Mouse (Mus musculus): ENCODE measurements around the gene Mark4. TPM values are rescaled to one million over a fixed set of nuclear protein-coding genes. Genes with fewer than 3 reads are reported as not detected.

Mark4 gene
- polyA plus RNA-seq, 1 experiment from 2014 or later: 34.8 TPM

DNA sequence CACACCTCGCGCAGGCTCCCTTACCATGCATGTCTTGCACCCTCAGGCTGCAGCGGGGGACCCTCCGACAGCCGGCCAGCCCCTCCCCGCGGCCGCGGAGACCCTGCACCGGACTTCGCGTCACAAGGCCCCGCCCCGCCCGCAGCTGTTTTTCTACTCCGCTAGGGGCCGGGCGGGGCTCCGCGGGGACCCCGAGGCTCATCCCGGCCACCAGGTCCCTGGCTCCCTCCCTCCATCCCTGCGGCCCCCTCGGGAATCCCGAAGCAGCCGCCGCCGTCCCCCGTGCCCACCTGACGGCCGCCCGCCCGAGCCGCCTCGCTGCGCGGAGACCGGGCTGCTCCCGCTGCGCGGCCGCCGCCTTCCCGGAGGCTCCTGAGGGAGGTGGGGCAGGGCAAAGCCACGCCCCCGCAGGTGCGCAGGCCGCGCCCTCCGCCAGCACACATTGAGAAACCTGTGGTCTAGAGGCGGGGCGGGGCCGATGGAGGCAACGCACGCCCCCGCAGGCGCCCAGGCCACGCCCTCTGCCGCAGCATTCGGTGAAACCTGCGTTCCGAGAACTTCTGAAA, 54.8 kb downstream of the Mark4 start, which contains the start of gene Klc3:
Klc3 (minus strand) TSS at position 374 of the 566 bp plus-strand sequence.
- no peak for TF ChIP-seq CTCF (IDR thresholded peaks at IDR 0.05)
- CTCF ChIA-PET: interaction anchor here (1.9 to 2.3 kb wide), 2 partner anchors 27 to 186 kb away, joined by 12 to 14 read pairs; no protein-coding TSS in a partner anchor
- DNase-seq (ENCODE audit: low read depth, low spot score) (no peak), ATAC-seq (peak; percentile 36)
- in situ Hi-C loops (cut with MboI; ENCODE audit: low pct_unique_long_range_greater_than_20kb): loop anchor here (5.0 kb wide), 1 partner anchor 173 kb away; the partner anchor contains the start of genes Gemin7 and Zfp296
- POLR2A ChIA-PET: no interaction called here
- no peaks in the 10 kb centered on the region for H3K27me3 ChIP-seq

DNA sequence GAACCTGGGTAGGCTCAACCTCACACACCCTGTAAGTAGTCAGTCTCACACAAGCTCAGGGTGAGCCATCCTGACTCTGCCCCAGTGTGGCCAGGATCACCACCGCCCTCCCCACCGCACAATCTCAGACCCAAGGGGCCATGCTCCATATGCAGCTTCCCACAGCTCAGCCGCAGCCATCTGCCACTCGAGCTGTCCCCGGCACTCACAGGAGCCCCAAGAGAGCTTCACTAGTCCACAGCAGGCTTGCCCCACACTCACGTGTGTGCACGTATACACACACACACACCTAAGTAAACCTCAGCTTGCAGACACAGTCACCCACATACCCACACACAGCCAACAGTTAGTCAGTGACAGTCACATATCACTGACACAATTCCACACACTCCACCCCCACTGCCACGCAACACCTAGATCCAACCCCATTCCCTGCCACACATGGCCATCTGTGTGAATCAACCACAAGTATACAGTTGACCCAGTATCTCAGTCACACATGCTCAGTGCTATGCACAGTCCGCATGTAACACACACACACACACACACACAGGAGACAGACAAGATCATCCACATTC, 56.0 kb downstream of the Mark4 start:
- in situ Hi-C loops (cut with MboI; ENCODE audit: low pct_unique_long_range_greater_than_20kb): loop anchor here (5.0 kb wide), 1 partner anchor 175 kb away; the partner anchor contains the start of genes Gemin7 and Zfp296

DNA sequence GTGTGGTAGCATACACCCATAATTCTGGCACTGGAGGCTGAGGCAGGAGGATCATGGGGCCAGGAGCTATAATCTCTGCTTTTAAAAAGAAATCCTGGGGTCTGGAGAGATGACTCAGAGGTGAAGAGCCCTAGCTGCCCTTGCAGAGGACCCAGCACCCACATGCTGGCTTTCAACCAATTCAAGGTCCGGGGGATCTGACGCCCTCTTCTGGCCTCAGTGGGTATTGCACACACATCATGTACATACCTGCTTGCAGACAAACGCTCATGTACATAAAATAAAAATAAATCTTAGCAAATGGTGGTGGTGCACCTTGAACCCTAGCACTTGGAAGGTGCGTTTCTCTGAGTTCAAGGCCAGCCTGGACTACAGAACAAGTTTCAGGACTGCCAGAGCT, 57.7 kb downstream of the Mark4 start:
- in situ Hi-C loops (cut with MboI; ENCODE audit: low pct_unique_long_range_greater_than_20kb): loop anchor here (5.0 kb wide), 1 partner anchor 176 kb away; the partner anchor contains the start of genes Gemin7 and Zfp296
- ChIA-PET POLR2A (no interaction called here), CTCF (no interaction called here)
- ATAC-seq (no peak), DNase-seq (ENCODE audit: low read depth, low spot score) (no peak)
- TF ChIP-seq CTCF (IDR thresholded peaks at IDR 0.05): no peak
- H3K27me3 ChIP-seq: no peaks in the 10 kb centered on the region

More for the DNA sequence above, 56.0 kb downstream of the Mark4 start:
- no peak for ATAC-seq
- no peak for DNase-seq (ENCODE audit: low read depth, low spot score)
- CTCF ChIA-PET: interaction anchor here (1.3 kb wide), 1 partner anchor 29 kb away, joined by 3 read pairs; no protein-coding TSS in a partner anchor
- TF ChIP-seq CTCF (IDR thresholded peaks at IDR 0.05): no peak
- POLR2A ChIA-PET: no interaction called here
- no peaks in the 10 kb centered on the region for H3K27me3 ChIP-seq

DNA sequence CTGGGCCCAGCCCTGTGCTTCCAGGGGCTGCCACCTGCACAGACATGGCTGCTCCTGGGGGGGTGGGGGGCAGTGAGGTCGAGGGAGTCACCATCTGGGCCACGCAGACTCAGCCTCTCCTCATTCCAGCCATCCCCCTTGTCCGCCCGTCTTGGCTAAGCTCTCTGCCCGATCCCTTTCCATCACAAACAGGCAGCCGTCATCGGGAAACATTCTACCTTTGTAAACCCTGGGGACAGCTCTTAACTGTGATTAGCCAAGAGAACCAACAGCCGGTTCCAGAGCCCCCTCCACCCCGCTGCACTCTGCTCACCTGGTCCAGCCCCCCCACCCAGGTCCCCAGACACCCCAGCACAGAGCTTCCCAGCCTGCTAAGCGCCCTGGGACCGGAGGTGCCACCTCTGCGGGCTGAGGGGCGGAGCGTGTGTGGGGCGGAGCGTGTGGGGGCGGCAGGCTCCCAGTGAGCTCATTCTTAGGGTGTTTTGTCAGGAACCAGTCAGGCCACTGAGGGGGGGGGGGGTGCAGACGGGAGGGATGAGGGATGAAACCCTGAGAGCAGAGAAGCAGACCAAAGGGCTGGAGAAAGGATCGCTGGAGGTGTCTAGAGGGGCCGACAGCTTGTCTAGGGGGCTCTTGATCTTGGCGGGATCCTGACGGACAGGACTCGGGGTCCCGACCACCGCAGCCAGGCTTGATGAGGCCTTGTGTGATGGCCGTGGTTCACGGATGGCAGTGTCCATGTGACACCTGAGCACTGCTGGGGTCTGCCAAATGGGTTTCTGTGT, 58.9 kb downstream of the Mark4 start:
- ChIA-PET CTCF (interaction anchor here (0.6 to 1.4 kb wide), 5 partner anchors 11 to 244 kb away, joined by 3 to 6 read pairs (median 3); no protein-coding TSS in a partner anchor), POLR2A (interaction anchor here (0.6 to 0.7 kb wide), 4 partner anchors 11 to 55 kb away, joined by 3 to 4 read pairs (median 3); no protein-coding TSS in a partner anchor)
- no peak for TF ChIP-seq CTCF (IDR thresholded peaks at IDR 0.05)
- ATAC-seq (peak; percentile 82), DNase-seq (ENCODE audit: low read depth, low spot score) (no peak)
- in situ Hi-C loops (cut with MboI; ENCODE audit: low pct_unique_long_range_greater_than_20kb): loop anchor here (5.0 kb wide), 1 partner anchor 178 kb away; the partner anchor contains the start of genes Gemin7 and Zfp296
- H3K27me3 ChIP-seq: no peaks in the 10 kb centered on the region

DNA sequence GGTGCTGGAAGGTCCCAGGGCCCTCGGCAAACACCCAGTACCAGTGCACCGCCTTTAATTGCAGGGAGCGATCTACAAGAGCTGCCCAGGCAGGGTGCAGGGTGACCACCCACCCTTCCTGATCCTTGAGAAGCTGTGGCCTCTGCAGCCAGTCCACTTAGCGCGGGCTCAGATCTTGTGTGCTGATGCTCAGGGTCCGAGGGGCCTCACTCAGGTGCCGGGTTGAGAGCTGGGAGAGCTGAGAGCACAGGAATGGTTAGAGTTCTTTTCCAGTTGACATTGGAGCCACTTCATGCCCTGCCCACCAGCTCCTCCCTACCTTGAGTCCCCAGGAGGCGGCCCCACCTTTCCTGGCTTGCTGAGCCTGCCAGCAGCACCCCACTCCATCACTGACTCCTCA, 64.1 kb downstream of the Mark4 start:
- DNase-seq (ENCODE audit: low read depth, low spot score) (no peak), ATAC-seq (no peak)
- POLR2A ChIA-PET: no interaction called here
- in situ Hi-C loops (cut with MboI; ENCODE audit: low pct_unique_long_range_greater_than_20kb): no loop called here
- TF ChIP-seq CTCF (IDR thresholded peaks at IDR 0.05): no peak
- H3K27me3 ChIP-seq: no peaks in the 10 kb centered on the region
- CTCF ChIA-PET: interaction anchor here (1.0 kb wide), 1 partner anchor 275 kb away, joined by 3 read pairs; no protein-coding TSS in a partner anchor

DNA sequence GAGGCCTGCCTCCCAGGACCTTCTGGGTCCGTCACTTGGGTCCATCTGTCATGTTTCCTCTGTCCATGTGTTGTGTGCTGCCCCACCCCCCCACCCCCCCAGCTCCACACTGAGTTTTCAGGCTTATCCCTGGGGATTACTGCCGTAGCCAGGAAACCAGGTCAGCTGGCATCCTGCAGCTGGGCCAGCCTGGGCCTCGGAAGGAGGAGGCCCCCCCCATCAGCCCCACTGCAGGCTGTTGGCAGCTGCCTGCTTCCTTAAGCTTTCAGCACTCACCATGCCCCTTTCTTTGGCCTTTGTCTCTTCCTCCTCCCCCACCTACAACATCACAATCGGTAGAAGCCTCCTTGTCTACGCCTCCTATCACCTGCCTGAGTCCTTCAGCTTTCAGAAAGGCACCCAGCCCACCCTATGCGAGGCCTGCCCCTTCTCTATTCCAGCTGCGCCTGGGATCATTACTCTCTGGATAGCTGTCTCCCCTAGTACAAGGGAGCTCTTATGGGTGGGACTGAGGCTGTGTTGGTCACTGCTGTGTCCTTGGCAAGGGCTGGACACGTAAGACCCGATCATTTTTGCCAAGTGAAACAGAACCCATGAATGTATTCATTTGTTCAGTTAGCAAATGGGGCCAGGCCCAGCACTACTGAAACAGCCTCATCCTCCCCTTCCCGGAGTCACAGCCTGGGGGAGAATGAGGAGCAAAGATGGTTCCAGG, 69.8 kb downstream of the Mark4 start:
- CTCF ChIA-PET: interaction anchor here (0.9 to 1.1 kb wide), 3 partner anchors 11 to 44 kb away, joined by 3 to 4 read pairs (median 4); no protein-coding TSS in a partner anchor
- no peaks in the 10 kb centered on the region for H3K27me3 ChIP-seq
- DNase-seq (ENCODE audit: low read depth, low spot score) (no peak), ATAC-seq (no peak)
- POLR2A ChIA-PET: interaction anchor here (1.0 kb wide), 1 partner anchor 11 kb away, joined by 3 read pairs; no protein-coding TSS in a partner anchor
- TF ChIP-seq CTCF (IDR thresholded peaks at IDR 0.05): no peak
- in situ Hi-C loops (cut with MboI; ENCODE audit: low pct_unique_long_range_greater_than_20kb): no loop called here

DNA sequence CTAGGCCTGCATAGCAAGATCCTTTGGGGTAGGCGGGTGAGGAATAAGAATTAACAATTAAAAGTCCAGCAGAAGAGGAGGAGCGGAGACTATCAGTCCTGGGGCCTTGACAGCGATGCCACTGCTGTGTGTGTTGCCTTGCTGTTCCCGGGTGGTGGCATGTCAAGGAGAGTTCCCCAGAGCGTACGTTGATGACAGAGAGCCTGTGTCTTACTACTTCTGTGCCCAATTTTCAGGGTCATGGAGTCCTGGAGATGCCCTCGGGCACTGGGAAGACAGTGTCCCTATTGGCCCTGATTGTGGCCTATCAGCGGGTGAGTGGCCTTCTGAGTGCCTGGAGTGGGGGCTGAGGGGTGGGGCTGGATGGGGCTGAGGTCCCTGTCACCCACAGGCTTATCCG, 74.9 kb downstream of the Mark4 start:
- H3K27me3 ChIP-seq: no peaks in the 10 kb centered on the region
- CTCF ChIA-PET: no interaction called here
- DNase-seq (ENCODE audit: low read depth, low spot score): no peak
- POLR2A ChIA-PET: no interaction called here
- ATAC-seq: no peak
- no peak for TF ChIP-seq CTCF (IDR thresholded peaks at IDR 0.05)
- in situ Hi-C loops (cut with MboI; ENCODE audit: low pct_unique_long_range_greater_than_20kb): no loop called here

DNA sequence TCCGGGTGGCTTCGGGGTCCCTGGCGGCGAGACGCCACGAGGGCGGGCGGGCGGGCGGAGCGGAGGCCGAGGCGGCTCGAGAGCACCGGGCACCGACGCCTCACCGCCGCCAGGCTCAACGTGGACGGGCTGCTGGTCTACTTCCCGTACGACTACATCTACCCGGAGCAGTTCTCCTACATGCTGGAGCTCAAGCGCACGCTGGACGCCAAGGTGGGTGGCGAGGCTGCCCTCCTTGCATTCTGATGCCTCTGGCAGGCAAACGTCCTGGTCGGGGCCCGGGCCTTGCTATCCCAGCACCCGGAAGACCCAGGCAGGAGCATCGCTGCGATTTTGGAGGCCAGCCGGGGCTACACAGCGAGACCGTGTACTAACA, 76.5 kb downstream of the Mark4 start:
- no peaks in the 10 kb centered on the region for H3K27me3 ChIP-seq
- ChIA-PET CTCF (no interaction called here), POLR2A (no interaction called here)
- in situ Hi-C loops (cut with MboI; ENCODE audit: low pct_unique_long_range_greater_than_20kb): no loop called here
- DNase-seq (ENCODE audit: low read depth, low spot score) (no peak), ATAC-seq (peak; percentile 40)
- no peak for TF ChIP-seq CTCF (IDR thresholded peaks at IDR 0.05)

DNA sequence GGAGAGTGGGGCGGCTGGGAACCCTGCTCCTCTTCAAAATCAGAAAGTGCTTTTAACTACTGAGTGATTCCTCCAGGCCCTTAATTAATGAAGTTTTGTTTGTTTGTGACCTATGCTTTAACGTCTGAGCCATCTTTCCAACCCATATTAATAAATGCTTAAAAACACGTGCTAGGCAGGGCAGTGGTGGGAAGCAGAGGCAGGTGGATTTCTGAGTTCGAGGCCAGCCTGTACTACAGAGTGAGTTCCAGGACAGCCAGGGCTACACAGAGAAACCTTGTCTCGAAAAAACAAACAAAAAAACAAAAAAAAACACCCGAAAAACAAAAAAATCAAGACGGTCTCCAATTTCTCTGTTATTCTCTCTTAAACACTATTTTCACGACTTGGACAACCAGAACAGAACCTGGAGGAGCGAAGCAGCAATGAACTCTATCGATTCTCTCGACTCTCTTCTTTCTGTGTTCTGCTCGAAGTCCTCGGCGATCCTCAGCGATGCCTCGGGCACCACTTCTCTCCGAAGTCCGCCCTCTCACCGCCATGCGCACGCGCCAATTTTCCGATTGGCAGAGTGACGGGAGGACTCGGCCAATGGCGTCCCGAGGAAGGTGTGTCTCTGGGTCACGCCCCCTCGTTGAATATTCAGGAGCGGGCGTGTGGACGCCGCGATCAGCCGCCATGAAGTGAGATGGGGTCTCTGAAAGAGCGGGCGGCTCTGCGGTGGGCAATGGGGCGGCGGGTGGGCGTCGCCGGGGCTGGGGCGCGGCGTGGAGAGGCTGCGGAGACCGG, 77.0 kb downstream of the Mark4 start, which contains the start of gene Ercc2:
Ercc2 (plus strand) TSS at position 634 of the 789 bp plus-strand sequence.
- H3K27me3 ChIP-seq: no peaks in the 10 kb centered on the region
- peak; percentile 87 for ATAC-seq
- in situ Hi-C loops (cut with MboI; ENCODE audit: low pct_unique_long_range_greater_than_20kb): no loop called here
- TF ChIP-seq CTCF (IDR thresholded peaks at IDR 0.05): no peak
- peak; percentile 86 for DNase-seq (ENCODE audit: low read depth, low spot score)
- POLR2A ChIA-PET: no interaction called here
- CTCF ChIA-PET: interaction anchor here (0.8 kb wide), 1 partner anchor 18 kb away, joined by 6 read pairs; no protein-coding TSS in a partner anchor
